Mouse (Mus musculus) forebrain, embryonic 15.5 days (tissue): Measurements from ENCODE around the gene Magi2. TPM values are rescaled to one million over a fixed set of nuclear protein-coding genes. Genes with fewer than 3 reads are reported as not detected.

Experiments
- ATAC-seq: fragments of 200-750 bp; cut with Nextera tagmentation; replicated peaks from 2 replicates; pipeline ENCODE4 v1.8.0; 2017; ENCODE audit warnings: mild to moderate bottlenecking, moderate TSS enrichment, moderate library complexity
- H3K27ac ChIP-seq: fragments of 300-500 bp; sonication (generic); replicated peaks from 2 replicates; pipeline ENCODE4 v1.5.1; 2015; ENCODE audit warnings: mild to moderate bottlenecking, inconsistent platforms
- H3K27me3 ChIP-seq: fragments of 300-500 bp; sonication (generic); 2 replicates; pipeline ENCODE4 v1.6.1; 2015; ENCODE audit warnings: inconsistent platforms
- H3K36me3 ChIP-seq: fragments of 300-500 bp; sonication (generic); 2 replicates; pipeline ENCODE4 v1.6.1; 2015; ENCODE audit warnings: mild to moderate bottlenecking, inconsistent platforms
- H3K4me1 ChIP-seq: fragments of 300-500 bp; sonication (generic); 2 replicates; pipeline ENCODE4 v1.6.1; 2015; ENCODE audit warnings: inconsistent platforms
- H3K4me2 ChIP-seq: fragments of 300-500 bp; sonication (generic); replicated peaks from 2 replicates; pipeline ENCODE4 v1.6.1; 2015; ENCODE audit warnings: mild to moderate bottlenecking, inconsistent platforms
- H3K4me3 ChIP-seq: fragments of 300-500 bp; sonication (generic); 2 replicates; pipeline ENCODE4 v1.5.1; 2015; ENCODE audit warnings: mild to moderate bottlenecking, inconsistent platforms
- H3K9ac ChIP-seq: fragments of 300-500 bp; sonication (generic); replicated peaks from 2 replicates; pipeline ENCODE4 v1.6.1; 2015; ENCODE audit warnings: mild to moderate bottlenecking, inconsistent platforms
- H3K9me3 ChIP-seq: fragments of 300-500 bp; sonication (generic); 2 replicates; pipeline ENCODE4 v1.6.1; 2016; ENCODE audit warnings: inconsistent platforms
- WGBS: fragments of 180-500 bp; shearing (Covaris S2); methylation state at CpG from one replicate; pipeline ENCODE4 v1.1.7; 2015; ENCODE audit warnings: mixed read lengths; 5-methylcytosine and 5-hydroxymethylcytosine counted together
- polyA plus RNA-seq: library from polyadenylated mRNA; unstranded; fragments of >200 nt; fragmentation: Nextera tagmentation; extraction: Ambion mirVana; gene quantifications from 2 replicates; pipeline ENCODE4 v1.2.1, GENCODE M21; 2015

The Magi2 gene
- polyA plus RNA-seq, 1 experiment from 2014 or later = 27.2 TPM

DNA sequence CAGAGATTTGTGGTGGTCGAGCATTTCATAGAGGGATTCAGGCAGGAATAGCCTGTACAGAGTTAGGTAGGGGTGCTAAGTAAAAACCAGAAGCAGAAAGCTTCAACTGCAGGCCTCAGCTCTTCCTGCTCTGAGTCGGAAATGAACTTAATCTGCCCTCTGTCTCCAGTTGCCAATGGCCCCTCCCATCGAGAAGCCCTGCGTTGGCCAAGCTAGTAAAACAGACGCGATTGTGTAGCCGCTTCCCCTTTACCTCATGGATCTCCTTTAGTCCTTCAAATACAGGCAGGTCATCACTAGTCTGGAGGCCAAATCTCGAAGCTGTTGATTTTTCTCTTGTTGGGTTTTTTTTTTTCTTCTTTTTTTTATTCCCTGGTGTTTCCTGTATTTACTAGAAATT, 1447.7 kb downstream of the Magi2 start:
- Histone ChIP-seq H3K36me3 (no peaks in the 10 kb centered on the region), H3K27me3 (no peaks in the 10 kb centered on the region), H3K9ac (no peak overlapping the region), H3K4me1 (peaks cover 10% of the 10 kb centered on the region; the same call in 1 of the 2 replicates), H3K4me3 (no peak overlapping the region), H3K9me3 (no peaks in the 10 kb centered on the region), H3K4me2 (no peak overlapping the region), H3K27ac (no peak overlapping the region)
- 73% methylated on average over 8 of the region's 8 CpGs for WGBS
- no peak for ATAC-seq

DNA sequence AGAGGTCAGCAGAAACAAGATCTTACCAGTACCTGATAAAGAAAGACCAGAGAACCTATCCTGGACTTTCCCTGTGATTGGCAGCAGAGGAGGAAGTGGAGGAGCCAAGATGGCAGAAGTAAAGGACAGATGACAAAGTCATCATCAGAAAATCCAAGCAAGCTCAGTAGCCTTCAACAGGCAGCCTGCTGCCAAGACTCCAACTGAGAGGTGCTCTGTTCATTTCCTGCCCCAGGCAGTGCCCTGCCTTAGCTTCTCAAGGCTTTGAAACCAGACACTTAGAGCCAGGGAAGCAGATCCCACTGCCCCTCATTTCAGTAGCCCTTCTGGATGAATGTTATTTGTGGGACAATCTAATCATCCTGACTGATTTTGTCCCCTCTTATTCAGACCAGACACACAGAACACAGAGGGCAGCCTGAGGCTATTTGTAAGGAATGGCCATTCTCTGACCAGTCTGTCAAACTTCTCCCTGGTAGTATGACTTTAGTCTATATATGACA, 1448.4 kb downstream of the Magi2 start:
- Histone ChIP-seq H3K4me1 (peaks cover 10% of the 10 kb centered on the region; the same call in 1 of the 2 replicates), H3K9ac (no peak overlapping the region), H3K4me3 (no peak overlapping the region), H3K36me3 (no peaks in the 10 kb centered on the region), H3K4me2 (no peak overlapping the region), H3K27ac (no peak overlapping the region), H3K9me3 (no peaks in the 10 kb centered on the region), H3K27me3 (no peaks in the 10 kb centered on the region)
- no peak for ATAC-seq

DNA sequence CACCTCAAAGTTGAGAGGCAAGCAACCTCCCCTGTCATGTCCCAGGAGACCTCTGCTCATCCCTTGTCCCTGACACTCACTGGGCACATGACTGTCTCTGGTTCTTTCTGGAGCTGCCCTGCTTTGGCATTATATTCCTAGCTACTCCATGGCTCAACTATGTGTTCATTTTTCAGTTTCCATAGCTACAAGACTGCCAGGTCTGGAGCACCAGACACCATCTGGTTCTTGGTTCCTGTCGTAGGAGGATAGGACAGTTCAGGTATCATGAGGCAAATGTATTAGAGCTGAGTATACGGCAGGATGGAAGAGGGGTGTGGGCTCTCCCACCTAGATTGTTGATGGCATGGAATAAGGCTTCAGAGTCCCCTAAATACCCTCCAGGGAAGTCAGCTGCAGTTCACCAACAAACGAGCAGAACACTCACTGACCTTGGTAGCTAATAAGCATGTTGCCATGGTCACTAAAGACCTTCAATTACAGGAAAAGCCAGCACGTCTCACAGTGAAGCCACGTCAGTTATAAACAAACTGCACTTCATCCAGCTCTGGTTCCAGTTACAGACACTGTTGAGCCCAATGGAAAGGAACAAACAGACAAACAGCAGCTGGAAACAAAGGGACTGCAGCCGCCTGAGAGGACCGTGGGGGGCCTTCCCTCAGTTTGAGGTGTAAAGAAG, 1449.5 kb downstream of the Magi2 start:
- Histone ChIP-seq H3K9ac (no peak overlapping the region), H3K27ac (peak overlapping the region; percentile 51), H3K36me3 (no peaks in the 10 kb centered on the region), H3K9me3 (no peaks in the 10 kb centered on the region), H3K4me1 (peaks cover 10% of the 10 kb centered on the region; the same call in 1 of the 2 replicates), H3K4me3 (no peak overlapping the region), H3K27me3 (no peaks in the 10 kb centered on the region), H3K4me2 (no peak overlapping the region)
- 9% methylated on average over 7 of the region's 7 CpGs for WGBS
- peak; percentile 70 for ATAC-seq

DNA sequence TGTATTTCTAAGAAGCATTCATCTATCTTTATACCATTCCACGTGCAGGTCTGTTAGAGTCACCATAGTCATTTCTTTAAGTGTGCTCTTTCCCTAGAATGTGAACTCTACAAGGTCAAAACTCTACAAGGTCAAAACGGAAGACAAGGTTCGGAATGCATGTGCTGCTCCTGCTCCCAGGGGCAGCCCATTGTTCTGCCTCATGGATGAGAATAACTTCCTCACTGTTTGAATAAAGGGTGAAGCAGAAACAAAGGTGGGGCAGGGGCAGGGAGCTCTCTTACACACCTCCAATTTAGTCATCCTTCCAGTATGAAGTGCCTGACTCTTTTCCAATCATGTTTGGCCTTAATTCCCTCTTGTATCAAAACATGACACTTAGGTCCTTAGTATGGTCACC, 1450.4 kb downstream of the Magi2 start:
- Histone ChIP-seq H3K4me2 (no peak overlapping the region), H3K27ac (0 out of 2 replicates have a peak overlapping the region, but pooled peaks have one; percentile 51), H3K9me3 (no peaks in the 10 kb centered on the region), H3K4me1 (peaks cover 10% of the 10 kb centered on the region; the same call in 1 of the 2 replicates), H3K27me3 (no peaks in the 10 kb centered on the region), H3K4me3 (no peak overlapping the region), H3K9ac (no peak overlapping the region), H3K36me3 (no peaks in the 10 kb centered on the region)
- no peak for ATAC-seq
- 56% methylated on average over 3 of the region's 3 CpGs for WGBS

DNA sequence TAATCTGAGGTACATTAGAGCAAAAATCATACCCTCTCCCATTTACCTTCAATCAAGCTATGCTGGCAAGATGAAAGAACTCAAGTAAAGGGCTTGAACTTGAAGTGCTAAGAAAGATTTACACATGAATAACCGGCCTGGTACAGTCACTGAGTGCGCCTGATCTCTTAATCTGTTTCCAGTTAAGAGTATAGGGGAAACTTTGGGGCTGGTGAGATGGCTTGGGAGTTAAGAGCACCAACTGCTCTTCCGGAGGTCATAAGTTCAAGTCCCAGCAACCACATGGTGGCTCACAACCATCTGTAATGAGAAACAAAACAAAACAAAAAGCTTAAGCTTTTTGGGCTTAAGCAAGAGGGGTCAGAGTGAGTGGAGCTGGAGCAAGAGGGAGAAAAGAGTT, 1451.7 kb downstream of the Magi2 start:
- Histone ChIP-seq H3K27me3 (no peaks in the 10 kb centered on the region), H3K27ac (no peak overlapping the region), H3K4me1 (peaks cover 10% of the 10 kb centered on the region; the same call in 1 of the 2 replicates), H3K9me3 (no peaks in the 10 kb centered on the region), H3K4me3 (no peak overlapping the region), H3K4me2 (no peak overlapping the region), H3K9ac (no peak overlapping the region), H3K36me3 (no peaks in the 10 kb centered on the region)
- WGBS = 72% methylated on average over 3 of the region's 3 CpGs
- no peak for ATAC-seq

DNA sequence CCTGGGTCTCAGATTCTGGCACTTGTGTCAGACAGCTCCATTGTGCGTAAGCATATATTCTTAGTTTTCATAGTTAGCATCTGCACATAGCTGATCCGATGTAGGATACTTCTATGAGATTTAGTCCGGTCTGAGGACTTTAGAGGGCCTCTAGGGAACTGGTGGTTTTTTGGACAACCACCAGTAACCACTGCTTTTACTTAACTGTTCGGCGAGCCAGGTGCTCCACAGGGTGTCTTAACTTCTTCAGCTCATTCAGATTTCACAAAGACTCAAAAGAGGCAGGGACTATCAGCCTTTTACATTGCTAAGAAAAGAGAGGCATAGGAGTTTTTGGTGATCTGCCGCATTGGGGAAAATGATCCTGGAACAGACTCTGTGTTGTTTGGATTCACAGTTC, 1453.1 kb downstream of the Magi2 start:
- ATAC-seq = no peak
- Histone ChIP-seq H3K27ac (no peak overlapping the region), H3K4me3 (no peak overlapping the region), H3K27me3 (no peaks in the 10 kb centered on the region), H3K4me1 (peaks cover 10% of the 10 kb centered on the region; the same call in 1 of the 2 replicates), H3K36me3 (no peaks in the 10 kb centered on the region), H3K9me3 (no peaks in the 10 kb centered on the region), H3K9ac (no peak overlapping the region), H3K4me2 (no peak overlapping the region)
- 84% methylated on average over 6 of the region's 6 CpGs for WGBS

DNA sequence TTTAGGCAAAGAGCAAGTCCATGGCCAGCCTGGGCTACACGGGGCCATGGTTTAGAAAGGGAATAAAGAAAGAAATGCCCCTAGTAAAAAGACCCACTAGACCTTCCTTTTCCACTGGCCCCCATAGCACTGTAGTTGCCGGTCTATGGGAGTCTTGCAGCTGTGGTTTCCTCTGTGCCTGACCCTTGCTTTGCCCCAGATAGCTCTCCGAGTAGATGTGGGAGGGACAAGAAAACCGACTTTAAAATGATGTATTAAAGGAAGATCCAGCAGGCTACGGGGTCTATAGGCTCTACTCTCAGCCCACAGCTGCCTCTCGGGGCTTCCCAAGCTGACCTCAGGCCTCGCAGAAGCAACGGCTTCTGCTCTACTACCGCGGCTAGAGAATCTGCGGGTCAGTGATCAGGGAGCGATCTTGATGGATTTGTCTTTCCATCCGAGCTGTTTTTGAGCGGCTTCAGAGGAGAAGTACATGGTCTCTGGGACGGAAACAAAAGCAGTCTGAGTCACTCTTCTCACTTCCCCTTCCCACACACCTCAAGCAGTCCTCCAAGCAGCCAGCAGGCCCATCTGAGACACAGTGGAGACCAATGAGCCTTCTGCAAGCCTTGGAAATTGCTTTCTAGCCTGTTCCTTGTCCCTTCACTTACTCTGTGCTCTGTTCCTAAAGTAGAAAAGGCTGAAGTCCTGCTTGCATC, 1454.1 kb downstream of the Magi2 start:
- no peaks in the 10 kb centered on the region for H3K36me3 ChIP-seq
- no peaks in the 10 kb centered on the region for H3K9me3 ChIP-seq
- no peak overlapping the region for H3K9ac ChIP-seq
- no peak overlapping the region for H3K4me2 ChIP-seq
- WGBS = 94% methylated on average over 15 of the region's 15 CpGs
- H3K4me3 ChIP-seq = no peak overlapping the region
- no peak overlapping the region for H3K27ac ChIP-seq
- ATAC-seq = no peak
- peaks cover 8% of the 10 kb centered on the region; the same call in 1 of the 2 replicates for H3K4me1 ChIP-seq
- no peaks in the 10 kb centered on the region for H3K27me3 ChIP-seq

DNA sequence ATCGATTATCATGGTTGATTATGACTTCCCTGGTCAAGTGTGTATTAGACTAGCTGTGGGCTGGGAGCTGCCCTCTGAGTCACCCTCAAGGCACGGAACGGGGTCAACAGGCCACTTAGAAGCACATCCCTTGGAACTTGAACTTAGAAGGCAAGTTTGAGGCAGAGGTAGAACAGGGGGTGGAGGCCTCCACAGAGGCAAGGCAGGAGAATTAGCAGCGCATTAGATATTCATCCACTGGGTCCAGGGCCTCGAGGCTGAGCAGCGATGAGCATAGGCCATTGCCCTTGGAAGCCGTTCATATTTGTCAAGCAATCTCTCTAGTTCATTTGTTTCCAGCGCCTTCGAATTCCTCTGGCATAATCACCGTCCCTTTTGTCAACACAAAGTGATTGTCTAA, 1454.8 kb downstream of the Magi2 start:
- WGBS = 76% methylated on average over 10 of the region's 10 CpGs
- Histone ChIP-seq H3K9me3 (no peaks in the 10 kb centered on the region), H3K36me3 (no peaks in the 10 kb centered on the region), H3K27me3 (no peaks in the 10 kb centered on the region), H3K4me3 (no peak overlapping the region), H3K27ac (no peak overlapping the region), H3K9ac (no peak overlapping the region), H3K4me2 (no peak overlapping the region), H3K4me1 (peaks cover under 1% of the 10 kb centered on the region; the same call in 1 of the 2 replicates)
- no peak for ATAC-seq

DNA sequence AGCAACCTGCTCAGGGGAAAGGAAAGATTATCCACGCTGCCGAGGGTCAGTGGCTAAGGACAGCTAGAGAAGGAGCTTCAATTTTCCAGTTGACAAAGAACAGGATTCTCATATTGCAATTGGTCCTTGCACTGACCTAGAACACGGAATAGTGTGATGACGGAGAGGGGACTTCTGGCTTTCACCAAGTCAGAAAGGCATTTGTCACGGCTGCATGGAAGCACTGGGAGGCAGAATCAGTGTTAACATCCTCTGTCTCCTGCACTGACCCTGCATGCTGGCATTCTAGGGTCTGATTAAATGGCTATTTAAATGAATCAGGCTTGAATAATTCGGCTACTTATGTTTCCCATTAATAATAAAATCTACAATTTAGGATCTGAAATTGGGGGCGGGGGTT, 1455.4 kb downstream of the Magi2 start:
- no peak for ATAC-seq
- Histone ChIP-seq H3K4me3 (no peak overlapping the region), H3K9ac (no peak overlapping the region), H3K9me3 (no peaks in the 10 kb centered on the region), H3K27me3 (no peaks in the 10 kb centered on the region), H3K27ac (no peak overlapping the region), H3K4me2 (no peak overlapping the region), H3K4me1 (no peaks in the 10 kb centered on the region), H3K36me3 (no peaks in the 10 kb centered on the region)
- 72% methylated on average over 7 of the region's 7 CpGs for WGBS

DNA sequence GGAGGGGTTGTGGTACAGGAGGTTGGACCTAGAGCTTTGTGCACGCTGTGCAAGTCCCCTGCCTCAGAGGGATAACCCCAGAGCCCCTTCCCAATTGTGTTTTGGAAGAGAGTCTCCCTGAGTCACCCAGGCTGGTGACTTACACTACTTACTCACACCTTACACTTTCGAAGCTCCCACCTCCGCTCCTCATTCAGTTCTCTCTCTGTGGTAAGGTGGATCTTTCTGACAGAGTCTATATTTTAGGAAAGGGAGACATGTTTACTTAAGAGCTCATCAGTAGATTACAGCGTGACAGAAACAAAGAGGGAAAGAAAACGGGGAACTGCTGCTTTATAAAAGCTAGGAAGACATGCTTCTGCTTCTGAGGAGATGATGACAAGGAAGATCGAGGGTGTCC, 1457.3 kb downstream of the Magi2 start:
- no peak for ATAC-seq

DNA sequence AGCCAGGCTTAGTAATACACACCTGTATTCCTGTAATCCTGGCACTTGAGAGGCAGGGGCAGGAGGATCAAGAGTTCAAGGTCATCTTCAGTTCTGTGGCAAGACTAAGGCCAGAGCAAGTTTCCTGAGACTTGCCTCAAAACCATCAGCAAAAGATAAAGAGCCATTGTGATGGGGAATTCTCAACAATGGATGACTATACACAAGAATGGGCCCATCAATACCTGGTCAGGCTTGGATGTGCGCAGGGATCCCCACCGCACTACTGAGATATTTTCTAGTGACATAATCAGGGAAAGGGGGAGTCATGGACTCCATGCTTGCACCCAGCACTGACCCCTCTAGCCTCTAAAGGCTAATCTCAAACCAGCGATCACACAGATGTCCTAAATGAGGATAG, 1465.4 kb downstream of the Magi2 start:
- Histone ChIP-seq H3K36me3 (peaks cover 6% of the 10 kb centered on the region), H3K27me3 (no peaks in the 10 kb centered on the region), H3K4me3 (no peak overlapping the region), H3K27ac (no peak overlapping the region), H3K4me1 (no peaks in the 10 kb centered on the region), H3K4me2 (no peak overlapping the region), H3K9ac (no peak overlapping the region), H3K9me3 (0 out of 2 replicates have a peak, but pooled peaks cover 6% of the 10 kb centered on the region)
- 90% methylated on average over 3 of the region's 3 CpGs for WGBS
- no peak for ATAC-seq

More for the DNA sequence above, 1457.3 kb downstream of the Magi2 start:
- no peaks in the 10 kb centered on the region for H3K36me3 ChIP-seq
- 86% methylated on average over 6 of the region's 6 CpGs for WGBS
- no peak overlapping the region for H3K27ac ChIP-seq
- no peak overlapping the region for H3K4me2 ChIP-seq
- no peaks in the 10 kb centered on the region for H3K27me3 ChIP-seq
- 0 out of 2 replicates have a peak, but pooled peaks cover 2% of the 10 kb centered on the region for H3K9me3 ChIP-seq
- H3K4me1 ChIP-seq = no peaks in the 10 kb centered on the region
- no peak overlapping the region for H3K9ac ChIP-seq
- H3K4me3 ChIP-seq = no peak overlapping the region

DNA sequence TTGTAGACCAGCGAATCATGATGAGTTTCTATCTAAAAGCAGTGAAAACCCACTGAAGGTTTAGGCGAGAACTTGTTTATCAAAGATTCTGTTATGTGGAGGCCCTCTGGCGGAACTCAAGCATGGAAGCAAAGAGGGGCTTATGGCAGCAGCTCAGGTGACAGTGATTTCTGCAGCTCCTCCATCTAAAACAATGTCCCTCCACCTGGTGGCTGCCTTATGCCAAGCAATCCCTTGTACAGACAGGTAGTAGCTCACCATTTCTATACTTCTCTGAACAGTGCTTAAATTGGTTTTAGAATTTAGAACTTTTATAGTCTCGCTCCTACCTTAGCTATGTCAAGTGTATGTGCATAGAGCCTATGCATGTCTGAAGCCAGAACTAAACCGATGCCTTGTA, 1472.3 kb downstream of the Magi2 start:
- Histone ChIP-seq H3K36me3 (no peaks in the 10 kb centered on the region), H3K9ac (no peak overlapping the region), H3K4me2 (no peak overlapping the region), H3K4me3 (no peak overlapping the region), H3K27ac (no peak overlapping the region), H3K27me3 (no peaks in the 10 kb centered on the region), H3K9me3 (no peaks in the 10 kb centered on the region), H3K4me1 (peaks cover 7% of the 10 kb centered on the region)
- 94% methylated on average over 5 of the region's 5 CpGs for WGBS
- ATAC-seq = no peak
